Comparison of ENCODE assay signal across 27 mouse cellular contexts in the genomic region with DNA sequence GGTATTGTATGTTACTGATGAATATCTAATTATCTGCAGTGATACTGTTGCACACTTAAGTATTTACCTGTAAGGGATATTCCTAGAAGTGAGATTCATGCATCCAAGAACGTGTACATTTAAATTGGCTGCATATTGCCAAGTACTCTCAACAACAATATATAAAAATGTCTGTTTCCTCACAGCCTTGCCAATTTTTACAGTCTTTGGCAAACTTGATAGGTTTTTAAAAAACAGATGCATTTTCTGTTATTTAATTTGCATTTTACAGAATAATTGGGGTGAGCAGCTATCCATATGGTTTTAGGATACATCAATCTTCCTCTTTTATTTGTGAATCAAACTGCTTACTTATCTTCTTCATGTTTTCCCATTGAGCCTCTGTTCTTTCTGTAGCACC.
"Had no signal": no experiment of that assay in that cellular context is flagged by ENCODE, and none has a peak within 500 bp of the region (broad histone marks: within the 10 kb centered on the region; RNA-seq: fewer than 3 reads in every experiment).

No protein-coding gene starts in this region.

- ATAC-seq: hindbrain, embryonic 16.5 days; inflammation-experienced regulatory T-cells, adult 6 months; intestine, embryonic 15.5 days; intestine, postnatal 0 days; liver, postnatal 0 days had no signal

- H3K4me1 ChIP-seq: heart, embryonic 10.5 days; heart, embryonic 12.5 days; hindbrain, embryonic 10.5 days; hindbrain, embryonic 12.5 days; intestine, embryonic 15.5 days; limb, embryonic 10.5 days; limb, embryonic 12.5 days; liver, embryonic 13.5 days; liver, embryonic 15.5 days had no signal

- H3K4me3 ChIP-seq: heart, embryonic 10.5 days; heart, embryonic 12.5 days; hindbrain, embryonic 10.5 days; hindbrain, embryonic 12.5 days; intestine, embryonic 15.5 days; layer of hippocampus, adult 2 months; left cerebral cortex, adult 2 months; limb, embryonic 10.5 days; limb, embryonic 12.5 days; liver, embryonic 13.5 days; liver, embryonic 15.5 days had no signal

- H3K9me3 ChIP-seq: heart, embryonic 10.5 days; heart, embryonic 12.5 days; hindbrain, embryonic 10.5 days; hindbrain, embryonic 12.5 days; intestine, embryonic 15.5 days; limb, embryonic 10.5 days; limb, embryonic 12.5 days; liver, embryonic 13.5 days; liver, embryonic 15.5 days had no signal

- DNase-seq: gastrocnemius, postnatal 10 days; gastrocnemius, postnatal 25 days; heart, adult 18-20 months; heart, postnatal 10 days; heart, postnatal 4 days; kidney, adult 2 months; kidney, postnatal 10 days; kidney, postnatal 25 days; kidney, postnatal 4 days; liver; liver, embryonic 13.5 days; liver, postnatal 0 days had no signal

- H3K4me2 ChIP-seq: heart, embryonic 12.5 days; hindbrain, embryonic 12.5 days; hindbrain, embryonic 14.5 days; intestine, embryonic 15.5 days; limb, embryonic 12.5 days; liver, embryonic 11.5 days; liver, embryonic 13.5 days; liver, embryonic 15.5 days had no signal

- H3K27me3 ChIP-seq: heart, embryonic 12.5 days; hindbrain, embryonic 12.5 days; intestine, embryonic 15.5 days; limb, embryonic 12.5 days; liver, embryonic 13.5 days; liver, embryonic 15.5 days had no signal

- H3K36me3 ChIP-seq: heart, embryonic 10.5 days; heart, embryonic 12.5 days; hindbrain, embryonic 10.5 days; hindbrain, embryonic 12.5 days; intestine, embryonic 15.5 days; limb, embryonic 10.5 days; limb, embryonic 12.5 days; liver, embryonic 13.5 days; liver, embryonic 15.5 days had no signal

- H3K27ac ChIP-seq: heart, embryonic 10.5 days; hindbrain, embryonic 10.5 days; hindbrain, embryonic 12.5 days; hindbrain, embryonic 14.5 days; intestine, embryonic 15.5 days; layer of hippocampus, adult 2 months; left cerebral cortex, adult 2 months; limb, embryonic 10.5 days; limb, embryonic 12.5 days; liver, embryonic 13.5 days; liver, embryonic 15.5 days had no signal

- H3K9ac ChIP-seq: heart, embryonic 12.5 days; hindbrain, embryonic 12.5 days; hindbrain, embryonic 14.5 days; intestine, embryonic 15.5 days; limb, embryonic 12.5 days; liver, embryonic 13.5 days; liver, embryonic 15.5 days; liver, postnatal 0 days had no signal
